Mouse (Mus musculus): ENCODE measurements around the gene Adamtsl3.

GRCm38 (mm10) chr7:82483426-82483825, 147.9 kb downstream of the Adamtsl3 start:
- TF ChIP-seq CTCF (IDR thresholded peaks at IDR 0.05; ENCODE audit: low read depth, low read length) (no peak), POLR2A (IDR thresholded peaks at IDR 0.05; ENCODE audit: borderline replicate concordance, low read depth, low read length) (no peak)
